Comparison of ENCODE assay signal across 24 mouse cellular contexts in genomic region chr3:121468136-121468535, GRCm38 (mm10). TPM values are rescaled to one million over a fixed set of nuclear protein-coding genes. Genes with fewer than 3 reads are reported as not detected.
DNase-seq lines count a peak whose midpoint lies in the region; ATAC-seq lines count a peak whose summit lies in the region.
"Had no signal": no experiment of that assay in that cellular context is flagged by ENCODE, and none has a peak within 500 bp of the region (broad histone marks: within the 10 kb centered on the region; RNA-seq: fewer than 3 reads in every experiment).

No protein-coding gene starts in this region.

- no peaks in the 10 kb centered on the region; the same call in 1 of the 2 replicates for H3K27me3 ChIP-seq in forebrain, embryonic 12.5 days
- H3K27me3 ChIP-seq in forebrain, embryonic 11.5 days (ENCODE audit: control insufficient read depth, insufficient read depth, low read length) = no peaks in the 10 kb centered on the region
- no peaks in the 10 kb centered on the region for H3K27me3 ChIP-seq in midbrain, embryonic 11.5 days (ENCODE audit: control insufficient read depth, insufficient read depth, low read length)
- H3K27me3 ChIP-seq in midbrain, embryonic 16.5 days (ENCODE audit: control insufficient read depth, insufficient read depth, low read depth, low read length) = no peaks in the 10 kb centered on the region
- no peaks in the 10 kb centered on the region for H3K27me3 ChIP-seq in embryonic facial prominence, embryonic 13.5 days
- H3K27me3 ChIP-seq in limb, embryonic 15.5 days = no peaks in the 10 kb centered on the region
- H3K27me3 ChIP-seq: forebrain, embryonic 13.5 days; heart, embryonic 15.5 days; liver, embryonic 15.5 days; lung, embryonic 15.5 days; stomach, embryonic 15.5 days had no signal

- H3K9me3 ChIP-seq in forebrain, embryonic 12.5 days = no peaks in the 10 kb centered on the region
- H3K9me3 ChIP-seq in forebrain, embryonic 11.5 days (ENCODE audit: control insufficient read depth, low read length) = no peaks in the 10 kb centered on the region
- H3K9me3 ChIP-seq in midbrain, embryonic 11.5 days (ENCODE audit: control insufficient read depth, low read length) = no peaks in the 10 kb centered on the region
- no peaks in the 10 kb centered on the region for H3K9me3 ChIP-seq in midbrain, embryonic 16.5 days (replicated peaks; ENCODE audit: control insufficient read depth, low read length, poor library complexity, severe bottlenecking)
- H3K9me3 ChIP-seq in embryonic facial prominence, embryonic 13.5 days = no peaks in the 10 kb centered on the region
- no peaks in the 10 kb centered on the region for H3K9me3 ChIP-seq in limb, embryonic 15.5 days
- H3K9me3 ChIP-seq: forebrain, embryonic 13.5 days; heart, embryonic 15.5 days; liver, embryonic 15.5 days; lung, embryonic 15.5 days; megakaryocyte, embryonic 14.5 days; stomach, embryonic 15.5 days had no signal

- intact Hi-C loops in heart, postnatal 10 days (cut with DNase I) = no loop called here

- H3K36me3 ChIP-seq in forebrain, embryonic 12.5 days (replicated peaks) = no peaks in the 10 kb centered on the region
- H3K36me3 ChIP-seq in forebrain, embryonic 11.5 days (ENCODE audit: control insufficient read depth, insufficient read depth, low read length) = no peaks in the 10 kb centered on the region
- no peaks in the 10 kb centered on the region for H3K36me3 ChIP-seq in midbrain, embryonic 11.5 days (ENCODE audit: control insufficient read depth, insufficient read depth, low read length)
- H3K36me3 ChIP-seq in midbrain, embryonic 16.5 days (ENCODE audit: control insufficient read depth, insufficient read depth, low read length) = no peaks in the 10 kb centered on the region
- H3K36me3 ChIP-seq in embryonic facial prominence, embryonic 13.5 days = no peaks in the 10 kb centered on the region
- no peaks in the 10 kb centered on the region for H3K36me3 ChIP-seq in limb, embryonic 15.5 days
- H3K36me3 ChIP-seq: heart, embryonic 15.5 days; liver, embryonic 15.5 days; lung, embryonic 15.5 days; stomach, embryonic 15.5 days had no signal

- 0 out of 2 replicates have a peak overlapping the region, but pooled peaks have one; percentile 74 for H3K27ac ChIP-seq in forebrain, embryonic 12.5 days
- no peak overlapping the region for H3K27ac ChIP-seq in forebrain, embryonic 11.5 days (ENCODE audit: low read depth, low read length)
- H3K27ac ChIP-seq in midbrain, embryonic 11.5 days (ENCODE audit: low read depth, low read length) = peak overlapping the region; percentile 25; the same call in 1 of the 2 replicates
- H3K27ac ChIP-seq in midbrain, embryonic 16.5 days (ENCODE audit: low read length) = no peak overlapping the region
- peak overlapping the region; percentile 94 for H3K27ac ChIP-seq in embryonic facial prominence, embryonic 13.5 days
- peak overlapping the region; percentile 88; the same call in 1 of the 2 replicates for H3K27ac ChIP-seq in limb, embryonic 15.5 days

- 18% methylated on average over 1 of the region's 2 CpGs for WGBS in forebrain, embryonic 12.5 days
- 34% methylated on average over 2 of the region's 2 CpGs for WGBS in forebrain, embryonic 11.5 days
- 17% methylated on average over 1 of the region's 2 CpGs for WGBS in midbrain, embryonic 11.5 days
- WGBS in midbrain, embryonic 16.5 days = 18% methylated on average over 1 of the region's 2 CpGs
- WGBS in embryonic facial prominence, embryonic 13.5 days = 17% methylated on average over 2 of the region's 2 CpGs
- WGBS in limb, embryonic 15.5 days = 31% methylated on average over 1 of the region's 2 CpGs

- H3K4me1 ChIP-seq in forebrain, embryonic 12.5 days = peaks cover 46% of the 10 kb centered on the region
- peaks cover 2% of the 10 kb centered on the region; the same call in 1 of the 2 replicates for H3K4me1 ChIP-seq in forebrain, embryonic 11.5 days (replicated peaks; ENCODE audit: control insufficient read depth, insufficient read depth, low read length)
- H3K4me1 ChIP-seq in midbrain, embryonic 11.5 days (ENCODE audit: control insufficient read depth, insufficient read depth, low read length) = peaks cover 25% of the 10 kb centered on the region
- H3K4me1 ChIP-seq in midbrain, embryonic 16.5 days (ENCODE audit: control insufficient read depth, insufficient read depth, low read length) = peaks cover 4% of the 10 kb centered on the region; the same call in 1 of the 2 replicates
- peaks cover 66% of the 10 kb centered on the region for H3K4me1 ChIP-seq in embryonic facial prominence, embryonic 13.5 days
- peaks cover 36% of the 10 kb centered on the region for H3K4me1 ChIP-seq in limb, embryonic 15.5 days

- DNase-seq in forebrain, embryonic 11.5 days (ENCODE audit: low spot score) = no peak
- DNase-seq in midbrain, embryonic 11.5 days (ENCODE audit: low spot score, missing footprints) = no peak
- DNase-seq in heart, postnatal 10 days = no peak
- no peak for DNase-seq in cerebellum, adult 11-12 months
- DNase-seq: adrenal gland, adult 2 months; cerebellum, adult 18-20 months; cerebellum, postnatal 14 days; gastrocnemius, adult 2 months; heart, postnatal 4 days; kidney, adult 2 months; kidney, postnatal 14 days; liver; lung, postnatal 36 days had no signal

- H3K4me3 ChIP-seq in forebrain, embryonic 12.5 days (replicated peaks) = no peak overlapping the region
- H3K4me3 ChIP-seq in forebrain, embryonic 11.5 days (ENCODE audit: low read depth, low read length) = no peak overlapping the region
- no peak overlapping the region for H3K4me3 ChIP-seq in midbrain, embryonic 11.5 days (ENCODE audit: low read depth, low read length)
- no peak overlapping the region for H3K4me3 ChIP-seq in midbrain, embryonic 16.5 days (ENCODE audit: low read depth, low read length)
- no peak overlapping the region for H3K4me3 ChIP-seq in embryonic facial prominence, embryonic 13.5 days
- H3K4me3 ChIP-seq in limb, embryonic 15.5 days = no peak overlapping the region
- H3K4me3 ChIP-seq: forebrain, embryonic 13.5 days; heart, embryonic 15.5 days; liver, embryonic 15.5 days; lung, embryonic 15.5 days; megakaryocyte, embryonic 14.5 days; stomach, embryonic 15.5 days had no signal

- no peak overlapping the region for H3K9ac ChIP-seq in forebrain, embryonic 12.5 days
- no peak overlapping the region for H3K9ac ChIP-seq in forebrain, embryonic 11.5 days (ENCODE audit: low read length)
- no peak overlapping the region for H3K9ac ChIP-seq in midbrain, embryonic 11.5 days (ENCODE audit: low read length)
- no peak overlapping the region for H3K9ac ChIP-seq in midbrain, embryonic 16.5 days (ENCODE audit: low read depth, low read length)
- H3K9ac ChIP-seq in embryonic facial prominence, embryonic 13.5 days = no peak overlapping the region
- H3K9ac ChIP-seq in limb, embryonic 15.5 days = no peak overlapping the region
- H3K9ac ChIP-seq: forebrain, embryonic 13.5 days; heart, embryonic 15.5 days; liver, embryonic 15.5 days; lung, embryonic 15.5 days; stomach, embryonic 15.5 days had no signal

- no peak overlapping the region for H3K4me2 ChIP-seq in forebrain, embryonic 12.5 days
- H3K4me2 ChIP-seq in forebrain, embryonic 11.5 days (ENCODE audit: low read depth, low read length, severe bottlenecking) = no peak overlapping the region
- no peak overlapping the region for H3K4me2 ChIP-seq in midbrain, embryonic 11.5 days
- no peak overlapping the region for H3K4me2 ChIP-seq in midbrain, embryonic 16.5 days (ENCODE audit: low read length)
- no peak overlapping the region for H3K4me2 ChIP-seq in embryonic facial prominence, embryonic 13.5 days
- no peak overlapping the region for H3K4me2 ChIP-seq in limb, embryonic 15.5 days
- H3K4me2 ChIP-seq: heart, embryonic 15.5 days had no signal

- no peak for ATAC-seq in forebrain, embryonic 12.5 days (ENCODE audit: low FRiP score)
- no peak for ATAC-seq in forebrain, embryonic 11.5 days (replicated peaks; ENCODE audit: low FRiP score)
- ATAC-seq in midbrain, embryonic 11.5 days (ENCODE audit: low FRiP score) = no peak
- no peak for ATAC-seq in midbrain, embryonic 16.5 days
- no peak for ATAC-seq in embryonic facial prominence, embryonic 13.5 days (ENCODE audit: insufficient number of reproducible peaks, insufficient read depth, low FRiP score, low TSS enrichment, low read depth)
- no peak for ATAC-seq in limb, embryonic 15.5 days (ENCODE audit: insufficient number of reproducible peaks, low FRiP score, low TSS enrichment, low read depth)
- ATAC-seq: forebrain, embryonic 13.5 days; inflammation-experienced regulatory T-cells, adult 6 months had no signal

RNA-seq across cellular contexts. Expression of gene Cnn3, which starts 41.8 kb away (rescaled TPM):
- 831 and 838 TPM in 2 replicates for polyA plus RNA-seq in forebrain, embryonic 12.5 days (2016; fragmentation: Nextera tagmentation; extraction: Ambion mirVana)
- 954 and 974 TPM in 2 replicates for polyA plus RNA-seq in forebrain, embryonic 11.5 days (2014; fragmentation: Nextera tagmentation; extraction: Ambion mirVana)
- polyA plus RNA-seq in midbrain, embryonic 11.5 days (2014; fragmentation: Nextera tagmentation; extraction: Ambion mirVana) = 1,158 and 1,201 TPM in 2 replicates
- polyA plus RNA-seq in midbrain, embryonic 16.5 days (2015; fragmentation: Nextera tagmentation; extraction: Ambion mirVana) = 311 and 357 TPM in 2 replicates
- polyA plus RNA-seq in embryonic facial prominence, embryonic 13.5 days (2015; fragmentation: Nextera tagmentation; extraction: Ambion mirVana) = 793 and 938 TPM in 2 replicates
- polyA plus RNA-seq in limb, embryonic 15.5 days (2015; fragmentation: Nextera tagmentation; extraction: Ambion mirVana) = 720 and 793 TPM in 2 replicates
- total RNA-seq in heart, postnatal 10 days (2021) = 100 to 1,000 TPM; 115 to 117 TPM

Comparison
In these comparisons a context has a peak if more than half of its experiments do, and no peak if none do; other contexts are left out.
1. H3K27ac ChIP-seq: peak in forebrain, embryonic 12.5 days (single experiment), midbrain, embryonic 11.5 days (single experiment), embryonic facial prominence, embryonic 13.5 days (single experiment) and limb, embryonic 15.5 days (single experiment); none in forebrain, embryonic 11.5 days (single experiment) and midbrain, embryonic 16.5 days (single experiment).